Mouse (Mus musculus): ENCODE results near the gene Slc1a7. TPM values are rescaled to one million over a fixed set of nuclear protein-coding genes. Genes with fewer than 3 reads are reported as not detected.

The Slc1a7 gene
- polyA plus RNA-seq, 2 experiments = 0.03 TPM; not detected in 1

DNA sequence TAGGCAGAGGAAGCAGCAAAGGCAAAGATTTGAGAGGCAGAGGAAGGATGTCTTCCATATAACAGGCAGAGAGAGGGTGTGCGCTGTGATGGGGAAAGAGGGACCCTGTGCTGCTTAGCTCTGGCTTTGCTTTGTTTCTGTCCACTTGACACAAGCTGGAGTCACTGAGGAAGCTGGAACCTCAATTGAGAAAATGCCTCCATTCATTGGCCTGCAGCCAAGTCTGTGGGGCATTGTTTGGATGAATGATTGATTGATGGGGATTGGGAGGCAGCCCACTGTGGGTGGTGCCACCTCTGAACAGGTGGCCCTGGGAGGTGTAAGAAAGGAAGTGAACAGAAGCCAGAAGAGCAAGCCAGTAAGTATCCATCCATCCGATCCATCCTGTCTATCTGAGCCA lies 5.3 kb upstream of the Slc1a7 start:
- Histone ChIP-seq H3K4me3 (ENCODE audit: insufficient read depth in 1 of 2, low read depth in 2 of 2, low read length in 2 of 2) (no peak overlapping the region), H3K36me3 (replicated peaks; ENCODE audit: control insufficient read depth, insufficient read depth, low read depth) (no peaks in the 10 kb centered on the region), H3K4me1 (replicated peaks; ENCODE audit: control insufficient read depth in 2 of 2, insufficient read depth in 2 of 2, low read length in 1 of 2) (peaks cover 0 to 4% of the 10 kb centered on the region in 2 experiments; a peak in 1 of 4 replicates), H3K9me3 (ENCODE audit: control insufficient read depth, low read length) (no peaks in the 10 kb centered on the region), H3K4me2 (ENCODE audit: low read depth) (no peak overlapping the region), H3K27ac (no peak overlapping the region), H3K27me3 (ENCODE audit: control insufficient read depth, insufficient read depth, low read length) (no peaks in the 10 kb centered on the region), H3K9ac (replicated peaks) (no peak overlapping the region)
- TF ChIP-seq EP300 (IDR thresholded peaks at IDR 0.05; ENCODE audit: low read depth) = no peak
- TF ChIP-seq CTCF (IDR thresholded peaks at IDR 0.05; ENCODE audit: low read depth) = no peak
- WGBS (ENCODE audit: insufficient replicate concordance) = 71% methylated on average over 2 of the region's 2 CpGs
- ATAC-seq (ENCODE audit: insufficient read depth) (no peak), DNase-seq (ENCODE audit: low read depth in 3 of 3, low spot score in 3 of 3) (no peak)

GRCm38 (mm10) chr4:107966416-107967109 lies 1.6 kb upstream of the Slc1a7 start:
- Histone ChIP-seq H3K4me1 (replicated peaks; ENCODE audit: control insufficient read depth in 2 of 2, insufficient read depth in 2 of 2, low read length in 1 of 2) (peaks cover 0 to 4% of the 10 kb centered on the region in 2 experiments; a peak in 1 of 4 replicates), H3K4me3 (ENCODE audit: insufficient read depth in 1 of 2, low read depth in 2 of 2, low read length in 2 of 2) (no peak overlapping the region), H3K36me3 (replicated peaks; ENCODE audit: control insufficient read depth, insufficient read depth, low read depth) (no peaks in the 10 kb centered on the region), H3K4me2 (ENCODE audit: low read depth) (no peak overlapping the region), H3K9ac (replicated peaks) (no peak overlapping the region), H3K27ac (no peak overlapping the region), H3K27me3 (ENCODE audit: control insufficient read depth, insufficient read depth, low read length) (no peaks in the 10 kb centered on the region), H3K9me3 (ENCODE audit: control insufficient read depth, low read length) (no peaks in the 10 kb centered on the region)
- 21% methylated on average over 5 of the region's 5 CpGs for WGBS (ENCODE audit: insufficient replicate concordance)
- TF ChIP-seq CTCF (IDR thresholded peaks at IDR 0.05; ENCODE audit: low read depth) = no peak
- no peak for TF ChIP-seq EP300 (IDR thresholded peaks at IDR 0.05; ENCODE audit: low read depth)
- DNase-seq (ENCODE audit: low read depth in 3 of 3, low spot score in 3 of 3) = no peak
- no peak for ATAC-seq (ENCODE audit: insufficient read depth)

- no peak overlapping the region for H3K27ac ChIP-seq
- H3K4me3 ChIP-seq (ENCODE audit: insufficient read depth in 1 of 2, low read depth in 2 of 2, low read length in 2 of 2) = no peak overlapping the region
- TF ChIP-seq CTCF (IDR thresholded peaks at IDR 0.05; ENCODE audit: low read depth) = no peak
- TF ChIP-seq EP300 (IDR thresholded peaks at IDR 0.05; ENCODE audit: low read depth) = no peak
- no peak for ATAC-seq (ENCODE audit: insufficient read depth)
- no peaks in the 10 kb centered on the region for H3K27me3 ChIP-seq (ENCODE audit: control insufficient read depth, insufficient read depth, low read length)
- DNase-seq (ENCODE audit: low read depth in 3 of 3, low spot score in 3 of 3) = no peak
- H3K4me2 ChIP-seq (ENCODE audit: low read depth) = no peak overlapping the region
- no peaks in the 10 kb centered on the region for H3K9me3 ChIP-seq (ENCODE audit: control insufficient read depth, low read length)
- H3K9ac ChIP-seq (replicated peaks) = no peak overlapping the region
- H3K4me1 ChIP-seq (replicated peaks; ENCODE audit: control insufficient read depth in 2 of 2, insufficient read depth in 2 of 2, low read length in 1 of 2) = no peaks in the 10 kb centered on the region; a peak in 1 of 4 replicates
- H3K36me3 ChIP-seq (replicated peaks; ENCODE audit: control insufficient read depth, insufficient read depth, low read depth) = no peaks in the 10 kb centered on the region
Measured at GRCm38 (mm10) chr4:107969781-107970180, 1.6 kb downstream of the Slc1a7 start.

- Histone ChIP-seq H3K4me3 (ENCODE audit: insufficient read depth in 1 of 2, low read depth in 2 of 2, low read length in 2 of 2) (no peak overlapping the region), H3K27me3 (ENCODE audit: control insufficient read depth, insufficient read depth, low read length) (no peaks in the 10 kb centered on the region), H3K4me2 (ENCODE audit: low read depth) (no peak overlapping the region), H3K4me1 (replicated peaks; ENCODE audit: control insufficient read depth in 2 of 2, insufficient read depth in 2 of 2, low read length in 1 of 2) (no peaks in the 10 kb centered on the region; a peak in 1 of 4 replicates), H3K9ac (replicated peaks) (no peak overlapping the region), H3K27ac (no peak overlapping the region), H3K36me3 (replicated peaks; ENCODE audit: control insufficient read depth, insufficient read depth, low read depth) (no peaks in the 10 kb centered on the region), H3K9me3 (ENCODE audit: control insufficient read depth, low read length) (no peaks in the 10 kb centered on the region)
- 59% methylated on average over 1 of the region's 1 CpGs for WGBS (ENCODE audit: insufficient replicate concordance)
- TF ChIP-seq EP300 (IDR thresholded peaks at IDR 0.05; ENCODE audit: low read depth) (no peak), CTCF (IDR thresholded peaks at IDR 0.05; ENCODE audit: low read depth) (no peak)
- DNase-seq (ENCODE audit: low read depth in 3 of 3, low spot score in 3 of 3) (no peak), ATAC-seq (ENCODE audit: insufficient read depth) (no peak)
Measured at GRCm38 (mm10) chr4:107971162-107971561, 3.0 kb downstream of the Slc1a7 start.

- 74% methylated on average over 11 of the region's 11 CpGs for WGBS (ENCODE audit: insufficient replicate concordance)
- no peaks in the 10 kb centered on the region for H3K9me3 ChIP-seq (ENCODE audit: control insufficient read depth, low read length)
- no peaks in the 10 kb centered on the region for H3K27me3 ChIP-seq (ENCODE audit: control insufficient read depth, insufficient read depth, low read length)
- no peak overlapping the region for H3K4me2 ChIP-seq (ENCODE audit: low read depth)
- H3K27ac ChIP-seq = no peak overlapping the region
- DNase-seq (ENCODE audit: low read depth in 3 of 3, low spot score in 3 of 3) = no peak
- no peaks in the 10 kb centered on the region for H3K4me1 ChIP-seq (replicated peaks; ENCODE audit: control insufficient read depth in 2 of 2, insufficient read depth in 2 of 2, low read length in 1 of 2)
- H3K9ac ChIP-seq (replicated peaks) = no peak overlapping the region
- no peak overlapping the region for H3K4me3 ChIP-seq (ENCODE audit: insufficient read depth in 1 of 2, low read depth in 2 of 2, low read length in 2 of 2)
- no peak for ATAC-seq (ENCODE audit: insufficient read depth)
- no peak for TF ChIP-seq EP300 (IDR thresholded peaks at IDR 0.05; ENCODE audit: low read depth)
- H3K36me3 ChIP-seq (replicated peaks; ENCODE audit: control insufficient read depth, insufficient read depth, low read depth) = no peaks in the 10 kb centered on the region
Measured at GRCm38 (mm10) chr4:107974527-107974926, 6.4 kb downstream of the Slc1a7 start.
